Mouse (Mus musculus): ENCODE measurements around the gene Gm6164.
"Not testable (repeated sequence)": the region's sequence is repeated elsewhere in the genome, so short reads cannot be mapped to it uniquely, and the experiment has no call there.

Gm6164 gene

DNA sequence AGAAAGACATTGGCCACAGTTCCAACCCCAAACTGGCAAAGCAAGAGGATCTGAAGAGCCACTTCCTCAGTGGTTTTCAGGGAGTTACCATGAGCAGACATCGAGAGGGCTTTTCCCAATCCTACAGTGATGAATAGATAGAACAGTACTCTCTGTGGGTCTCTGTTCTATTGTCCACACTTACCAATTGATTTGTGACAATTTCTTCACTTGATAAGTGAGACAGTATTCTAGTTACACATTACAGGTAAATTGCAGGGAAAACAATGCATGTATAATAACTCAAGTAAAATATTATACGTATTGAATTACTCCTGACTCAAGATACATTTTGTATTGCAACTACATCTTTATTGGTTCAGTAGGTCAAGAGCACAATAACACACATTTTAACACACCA is at the start of gene Gm6164:
Gene Gm6164, minus strand, starts transcription at position 101 of the 400 bp plus-strand sequence.
- not testable (repeated sequence) for DNase-seq

DNA sequence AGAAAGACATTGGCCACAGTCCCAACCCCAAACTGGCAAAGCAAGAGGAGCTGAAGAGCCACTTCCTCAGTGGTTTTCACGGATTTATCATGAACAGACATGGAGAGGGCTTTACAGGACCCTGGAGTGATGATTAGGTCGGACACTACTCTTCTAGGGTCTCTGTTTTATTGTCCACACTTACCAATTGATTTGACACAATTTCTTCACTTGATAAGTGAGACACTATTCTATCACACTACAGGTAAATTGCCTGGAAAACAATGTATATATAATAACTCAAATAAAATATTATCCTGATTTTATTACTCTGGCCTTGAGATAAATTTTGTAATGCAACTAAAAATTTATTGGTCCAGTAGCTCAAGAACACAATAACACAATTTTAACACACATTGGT is 28.3 kb upstream of the Gm6164 start, which contains the start of gene Gm4498:
Gene Gm4498, minus strand, starts transcription at position 101 of the 400 bp plus-strand sequence.
- not testable (repeated sequence) for DNase-seq

- DNase-seq = not testable (repeated sequence)
These were observed 12.0 kb downstream of the Gm6164 start, which contains the start of gene Vmn1r95 for GRCm38 (mm10) chr7:20193410-20193809. Gene Vmn1r95, plus strand, starts transcription at chr7:20193710.

DNA sequence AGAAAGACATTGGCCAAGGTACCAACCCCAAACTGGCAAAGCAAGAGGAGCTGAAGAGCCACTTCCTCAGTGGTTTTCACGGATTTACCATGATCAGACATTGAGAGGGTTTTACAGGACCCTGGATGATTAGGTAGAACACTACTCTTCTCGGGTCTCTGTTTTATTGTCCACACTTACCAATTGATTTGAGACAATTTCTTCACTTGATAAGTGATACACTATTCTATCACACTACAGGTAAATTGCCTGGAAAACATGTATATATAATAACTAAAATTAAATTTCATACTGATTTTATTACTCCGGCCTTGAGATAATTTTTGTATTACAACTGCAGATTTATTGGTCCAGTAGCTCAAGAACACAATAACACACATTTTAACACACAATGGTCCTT is 37.1 kb downstream of the Gm6164 start, which contains the start of gene Vmn1r94:
Gene Vmn1r94, minus strand, starts transcription at position 101 of the 400 bp plus-strand sequence.
- not testable (repeated sequence) for DNase-seq
